Mouse (Mus musculus) kidney, postnatal 0 days (tissue): ENCODE data around the gene Gcgr. TPM values are rescaled to one million over a fixed set of nuclear protein-coding genes. Genes with fewer than 3 reads are reported as not detected.
A peak's percentile ranks its signal among the peaks of the same experiment; 100 is the strongest.
"Not testable (repeated sequence)": the region's sequence is repeated elsewhere in the genome, so short reads cannot be mapped to it uniquely, and the experiment has no call there.

Experiments used
- ATAC-seq: fragments of 200-750 bp; cut with Nextera tagmentation; replicated peaks from 2 replicates; pipeline ENCODE4 v1.8.0; 2017; ENCODE audit warnings: low read depth, moderate number of reproducible peaks, moderate TSS enrichment, moderate library complexity; ENCODE audit not compliant: low FRiP score
- DNase-seq: peaks from one replicate; pipeline ENCODE4 v3.0.0-alpha.2; 2016; ENCODE audit warnings: low spot score
- H3K27ac ChIP-seq: fragments of 300-500 bp; sonication (generic); 2 replicates; pipeline ENCODE4 v1.5.1; 2014; ENCODE audit warnings: mild to moderate bottlenecking
- H3K27me3 ChIP-seq: fragments of 300-500 bp; sonication (generic); 2 replicates; pipeline ENCODE4 v1.6.1; 2014; ENCODE audit warnings: low read length, mixed read lengths; ENCODE audit not compliant: insufficient read depth
- H3K36me3 ChIP-seq: fragments of 300-500 bp; sonication (generic); 2 replicates; pipeline ENCODE4 v1.6.1; 2014; ENCODE audit warnings: low read length, mixed read lengths; ENCODE audit not compliant: insufficient read depth
- H3K4me1 ChIP-seq: fragments of 300-500 bp; sonication (generic); replicated peaks from 2 replicates; pipeline ENCODE4 v1.6.1; 2014; ENCODE audit warnings: antibody characterized with exemption, low read length, mixed read lengths; ENCODE audit not compliant: insufficient read depth
- H3K4me2 ChIP-seq: fragments of 300-500 bp; sonication (generic); 2 replicates; pipeline ENCODE4 v1.6.1; 2014; ENCODE audit warnings: mild to moderate bottlenecking, low read length, moderate library complexity, mixed read lengths
- H3K4me3 ChIP-seq: fragments of 300-500 bp; sonication (generic); replicated peaks from 2 replicates; pipeline ENCODE4 v1.5.1; 2014; ENCODE audit warnings: low read depth, low read length
- H3K9ac ChIP-seq: fragments of 300-500 bp; sonication (generic); 2 replicates; pipeline ENCODE4 v1.6.1; 2014; ENCODE audit warnings: low read depth, low read length
- H3K9me3 ChIP-seq: fragments of 300-500 bp; sonication (generic); replicated peaks from 2 replicates; pipeline ENCODE4 v1.6.1; 2016; ENCODE audit warnings: low read length, inconsistent platforms, mixed read lengths
- CTCF ChIP-seq: IDR thresholded peaks from 2 replicates; pipeline ENCODE4 v1.5.1; 2016; ENCODE audit warnings: antibody characterized with exemption, low read depth, mild to moderate bottlenecking, moderate library complexity
- WGBS: fragments of 180-500 bp; shearing (Covaris S2); extraction: QIAGEN DNeasy Blood & Tissue Kit; methylation state at CpG from one replicate; pipeline ENCODE4 v1.1.7; 2014; 5-methylcytosine and 5-hydroxymethylcytosine counted together
- polyA plus RNA-seq: library from polyadenylated mRNA; unstranded; fragments of >200 nt; fragmentation: Nextera tagmentation; extraction: Ambion mirVana; gene quantifications from 2 replicates; pipeline ENCODE4 v1.2.1, GENCODE M21; 2015

The Gcgr gene
- polyA plus RNA-seq, 1 experiment from 2014 or later, result 6.6 TPM

DNA sequence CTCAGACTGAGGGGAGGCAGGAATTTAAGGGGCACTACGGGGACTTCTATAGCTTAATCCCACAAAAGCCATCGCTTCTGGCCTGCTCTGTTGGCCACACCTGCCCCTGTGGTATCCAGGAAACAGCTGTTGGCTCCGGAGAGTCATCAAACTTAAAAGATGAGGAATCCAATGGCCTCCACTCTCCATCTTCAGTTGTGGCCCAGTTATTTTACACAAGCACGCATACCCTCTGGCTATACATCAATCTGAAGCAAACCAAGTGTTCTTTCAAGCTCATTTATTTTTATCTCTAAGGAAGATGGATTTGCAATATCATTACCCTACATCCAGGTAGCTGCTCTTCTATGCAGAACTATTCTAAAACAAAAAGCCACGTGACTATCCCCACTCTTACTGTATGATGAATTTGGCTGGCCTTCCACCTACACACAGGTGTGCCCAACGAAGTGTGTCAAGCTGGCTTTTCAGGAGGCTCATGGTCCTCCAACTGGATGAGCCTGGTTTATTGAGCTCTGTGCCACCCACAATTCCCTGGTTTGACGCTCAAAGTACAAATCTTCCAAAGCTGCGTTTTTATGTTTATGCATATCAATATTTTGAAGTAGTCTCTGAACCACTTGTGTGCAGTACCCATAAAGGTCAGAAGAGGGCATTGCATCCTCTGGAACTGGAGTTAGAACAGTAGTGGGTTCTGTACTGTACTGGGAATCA, 51.9 kb downstream of the Gcgr start:
- TF ChIP-seq CTCF, result peak; percentile 61

DNA sequence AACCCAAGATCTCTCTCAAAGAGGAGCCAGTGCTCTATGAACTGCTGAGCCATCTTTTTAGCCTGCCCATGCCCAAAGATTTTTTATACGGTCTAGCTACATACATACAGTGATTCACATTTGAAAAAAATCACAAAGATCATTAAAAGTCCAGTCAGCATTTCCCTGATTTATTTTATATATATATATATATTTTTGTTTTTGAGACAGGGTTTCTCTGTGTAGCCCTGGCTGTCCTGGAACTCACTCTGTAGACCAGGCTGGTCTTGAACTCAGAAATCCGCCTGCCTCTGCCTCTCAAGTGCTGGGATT, 52.4 kb downstream of the Gcgr start:
- H3K27me3 ChIP-seq, H3K9me3 ChIP-seq, DNase-seq, ATAC-seq, H3K27ac ChIP-seq, H3K4me2 ChIP-seq, H3K4me3 ChIP-seq, H3K9ac ChIP-seq: not testable (repeated sequence)
- Histone ChIP-seq H3K36me3 (peaks cover 35% of the 10 kb centered on the region), H3K4me1 (peaks cover 12% of the 10 kb centered on the region)
- WGBS, result 87% methylated on average over 2 of the region's 2 CpGs

More for the DNA sequence above, 51.9 kb downstream of the Gcgr start:
- peak overlapping the region; percentile 91 for H3K4me3 ChIP-seq
- WGBS, result 73% methylated on average over 8 of the region's 8 CpGs
- H3K9ac ChIP-seq, result peak overlapping the region; percentile 97; the same call in 1 of the 2 replicates
- H3K4me2 ChIP-seq, result peak overlapping the region; percentile 94
- H3K9me3 ChIP-seq, result no peaks in the 10 kb centered on the region
- DNase-seq (peak; percentile 35), ATAC-seq (no peak)
- peak overlapping the region; percentile 96 for H3K27ac ChIP-seq
- H3K36me3 ChIP-seq, result peaks cover 37% of the 10 kb centered on the region
- H3K27me3 ChIP-seq, result no peaks in the 10 kb centered on the region
- H3K4me1 ChIP-seq, result peaks cover 12% of the 10 kb centered on the region

DNA sequence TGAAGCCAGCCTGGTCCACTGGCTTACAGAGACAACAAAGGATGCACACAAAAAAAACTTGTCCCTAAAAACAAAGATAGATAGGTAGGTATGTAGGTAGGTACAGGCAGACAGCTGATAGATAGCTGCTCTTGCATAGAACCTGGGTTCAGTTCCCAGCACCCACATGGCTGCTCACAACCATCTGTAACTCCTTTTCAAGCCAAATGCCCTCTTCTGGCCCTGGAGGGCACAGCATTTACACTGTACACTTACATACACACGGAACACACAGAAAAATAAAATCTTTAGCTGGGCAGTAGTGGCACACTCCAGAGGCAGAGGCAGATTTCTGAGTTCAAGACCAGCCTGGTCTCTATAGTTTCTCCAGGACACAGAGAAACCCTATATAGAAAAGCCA, 53.4 kb downstream of the Gcgr start:
- Histone ChIP-seq H3K4me3 (no peak overlapping the region), H3K9ac (no peak overlapping the region), H3K4me1 (peaks cover 12% of the 10 kb centered on the region), H3K4me2 (no peak overlapping the region), H3K9me3 (no peaks in the 10 kb centered on the region), H3K36me3 (peaks cover 33% of the 10 kb centered on the region; the same call in 1 of the 2 replicates), H3K27me3 (no peaks in the 10 kb centered on the region), H3K27ac (no peak overlapping the region)
- ATAC-seq (no peak), DNase-seq (no peak)
- TF ChIP-seq CTCF, result 0 out of 2 replicates have a peak, but pooled peaks have one; percentile 1
- WGBS, result 100% methylated on average over 1 of the region's 1 CpGs

- no peak overlapping the region for H3K4me3 ChIP-seq
- no peak overlapping the region for H3K9ac ChIP-seq
- DNase-seq (no peak), ATAC-seq (no peak)
- no peaks in the 10 kb centered on the region for H3K4me1 ChIP-seq
- H3K27me3 ChIP-seq, result no peaks in the 10 kb centered on the region
- 90% methylated on average over 6 of the region's 6 CpGs for WGBS
- no peak for TF ChIP-seq CTCF
- no peak overlapping the region for H3K4me2 ChIP-seq
- H3K36me3 ChIP-seq, result peaks cover 52% of the 10 kb centered on the region
- H3K27ac ChIP-seq, result no peak overlapping the region
- H3K9me3 ChIP-seq, result no peaks in the 10 kb centered on the region
Observed at GRCm38 (mm10) chr11:120588531-120588930, 58.0 kb downstream of the Gcgr start.

Other genes with a start within 250 kb of the Gcgr start
- 2,251 and 2,404 TPM in 2 replicates for gene Actg1, start 182.2 kb upstream of the Gcgr start, polyA plus RNA-seq
- gene Fscn2, start 169.2 kb upstream of the Gcgr start, polyA plus RNA-seq, result 1.3 and 1.5 TPM in 2 replicates
- gene Faap100, start 151.9 kb upstream of the Gcgr start, polyA plus RNA-seq, result 21.9 and 26.6 TPM in 2 replicates
- gene Nploc4, start 93.0 kb upstream of the Gcgr start, polyA plus RNA-seq, result 21.0 and 23.3 TPM in 2 replicates
- not detected in 2 replicates for gene Tspan10, start 88.1 kb upstream of the Gcgr start, polyA plus RNA-seq
- 0.17 and 0.36 TPM in 2 replicates for gene Pde6g, start 77.2 kb upstream of the Gcgr start, polyA plus RNA-seq
- 24.3 and 30.3 TPM in 2 replicates for gene Oxld1, start 72.6 kb upstream of the Gcgr start, polyA plus RNA-seq
- 26.3 and 29.5 TPM in 2 replicates for gene Ccdc137, start 72.6 kb upstream of the Gcgr start, polyA plus RNA-seq
- gene Arl16, start 63.1 kb upstream of the Gcgr start, polyA plus RNA-seq, result 32.7 and 35.1 TPM in 2 replicates
- gene Mrpl12, start 46.1 kb upstream of the Gcgr start, polyA plus RNA-seq, result 218 and 224 TPM in 2 replicates
- gene Slc25a10, start 38.9 kb upstream of the Gcgr start, polyA plus RNA-seq, result 121 and 132 TPM in 2 replicates
- gene Mcrip1, start 19.0 kb downstream of the Gcgr start, polyA plus RNA-seq, result 218 and 227 TPM in 2 replicates
- 0.30 TPM in 1 of 2 replicates, not detected in the other for gene Ppp1r27, start 20.4 kb downstream of the Gcgr start, polyA plus RNA-seq
- 635 and 676 TPM in 2 replicates for gene P4hb, start 42.6 kb downstream of the Gcgr start, polyA plus RNA-seq
- gene Arhgdia, start 50.9 kb downstream of the Gcgr start, polyA plus RNA-seq, result 444 and 506 TPM in 2 replicates
- gene Alyref, start 67.7 kb downstream of the Gcgr start, polyA plus RNA-seq, result 341 and 361 TPM in 2 replicates
- gene Anapc11, start 67.7 kb downstream of the Gcgr start, polyA plus RNA-seq, result 159 and 168 TPM in 2 replicates
- 48.0 and 51.4 TPM in 2 replicates for gene Npb, start 77.8 kb downstream of the Gcgr start, polyA plus RNA-seq
- 116 and 118 TPM in 2 replicates for gene Pcyt2, start 87.2 kb downstream of the Gcgr start, polyA plus RNA-seq
- 38.8 and 41.6 TPM in 2 replicates for gene Sirt7, start 94.5 kb downstream of the Gcgr start, polyA plus RNA-seq
- 26.5 and 27.4 TPM in 2 replicates for gene Mafg, start 102.9 kb downstream of the Gcgr start, polyA plus RNA-seq
- gene Pycr1, start 113.1 kb downstream of the Gcgr start, polyA plus RNA-seq, result 12.2 and 13.9 TPM in 2 replicates
- gene Myadml2, start 117.5 kb downstream of the Gcgr start, polyA plus RNA-seq, result 0.24 and 0.28 TPM in 2 replicates
- gene Notum, start 130.5 kb downstream of the Gcgr start, polyA plus RNA-seq, result 5.3 and 7.4 TPM in 2 replicates
- gene Aspscr1, start 142.3 kb downstream of the Gcgr start, polyA plus RNA-seq, result 122 TPM in 2 replicates
- gene Cenpx, start 183.0 kb downstream of the Gcgr start, polyA plus RNA-seq, result 160 and 174 TPM in 2 replicates
- 31.3 and 33.5 TPM in 2 replicates for gene Lrrc45, start 183.2 kb downstream of the Gcgr start, polyA plus RNA-seq
- gene Rac3, start 190.8 kb downstream of the Gcgr start, polyA plus RNA-seq, result 23.4 and 23.7 TPM in 2 replicates
- 112 and 123 TPM in 2 replicates for gene Dcxr, start 196.6 kb downstream of the Gcgr start, polyA plus RNA-seq
- 1.8 and 3.6 TPM in 2 replicates for gene Cbr2, start 201.4 kb downstream of the Gcgr start, polyA plus RNA-seq
- gene Hmga1b, start 232.1 kb downstream of the Gcgr start, polyA plus RNA-seq, result 2.6 and 4.5 TPM in 2 replicates